Mouse (Mus musculus) embryonic facial prominence, embryonic 14.5 days (tissue): ENCODE measurements around the gene Igf1r. TPM values are rescaled to one million over a fixed set of nuclear protein-coding genes. Genes with fewer than 3 reads are reported as not detected.
A peak's percentile ranks its signal among the peaks of the same experiment; 100 is the strongest.

Source experiments
- ATAC-seq: fragments of 200-750 bp; cut with Nextera tagmentation; 2 replicates; pipeline ENCODE4 v1.8.0; 2017; ENCODE audit warnings: low read depth, moderate number of reproducible peaks, moderate TSS enrichment
- DNase-seq: peaks from one replicate; pipeline ENCODE4 v3.0.0-alpha.2; 2015; ENCODE audit warnings: low spot score
- H3K27ac ChIP-seq: fragments of 300-500 bp; sonication (generic); replicated peaks from 2 replicates; pipeline ENCODE4 v1.5.1; 2014; ENCODE audit warnings: low read depth, mild to moderate bottlenecking, low read length, moderate library complexity
- H3K27me3 ChIP-seq: fragments of 300-500 bp; sonication (generic); replicated peaks from 2 replicates; pipeline ENCODE4 v1.6.1; 2014; ENCODE audit warnings: low read length; ENCODE audit not compliant: control insufficient read depth, insufficient read depth
- H3K36me3 ChIP-seq: fragments of 300-500 bp; sonication (generic); 2 replicates; pipeline ENCODE4 v1.6.1; 2014; ENCODE audit warnings: low read length, mixed read lengths; ENCODE audit not compliant: control insufficient read depth, insufficient read depth
- H3K4me1 ChIP-seq: fragments of 300-500 bp; sonication (generic); 2 replicates; pipeline ENCODE4 v1.6.1; 2014; ENCODE audit warnings: antibody characterized with exemption, low read length; ENCODE audit not compliant: control insufficient read depth, insufficient read depth
- H3K4me2 ChIP-seq: fragments of 300-500 bp; sonication (generic); 2 replicates; pipeline ENCODE4 v1.6.1; 2014; ENCODE audit warnings: low read depth, mild to moderate bottlenecking, low read length, moderate library complexity, mixed read lengths
- H3K4me3 ChIP-seq: fragments of 300-500 bp; sonication (generic); 2 replicates; pipeline ENCODE4 v1.5.1; 2014; ENCODE audit warnings: low read depth, mild to moderate bottlenecking, low read length
- H3K9ac ChIP-seq: fragments of 300-500 bp; sonication (generic); 2 replicates; pipeline ENCODE4 v1.6.1; 2014; ENCODE audit warnings: low read depth, mild to moderate bottlenecking, low read length, moderate library complexity, mixed read lengths
- H3K9me3 ChIP-seq: fragments of 300-500 bp; sonication (generic); 2 replicates; pipeline ENCODE4 v1.6.1; 2016; ENCODE audit warnings: low read length; ENCODE audit not compliant: control insufficient read depth
- WGBS: fragments of 180-500 bp; shearing (Covaris S2); extraction: QIAGEN DNeasy Blood & Tissue Kit; methylation state at CpG from one replicate; pipeline ENCODE4 v1.1.7; 2014; 5-methylcytosine and 5-hydroxymethylcytosine counted together
- polyA plus RNA-seq: library from polyadenylated mRNA; unstranded; fragments of >200 nt; fragmentation: Nextera tagmentation; extraction: Ambion mirVana; gene quantifications from 2 replicates; pipeline ENCODE4 v1.2.1, GENCODE M21; 2014

Igf1r gene
- polyA plus RNA-seq, 1 experiment from 2014 or later: 16.8 TPM

DNA sequence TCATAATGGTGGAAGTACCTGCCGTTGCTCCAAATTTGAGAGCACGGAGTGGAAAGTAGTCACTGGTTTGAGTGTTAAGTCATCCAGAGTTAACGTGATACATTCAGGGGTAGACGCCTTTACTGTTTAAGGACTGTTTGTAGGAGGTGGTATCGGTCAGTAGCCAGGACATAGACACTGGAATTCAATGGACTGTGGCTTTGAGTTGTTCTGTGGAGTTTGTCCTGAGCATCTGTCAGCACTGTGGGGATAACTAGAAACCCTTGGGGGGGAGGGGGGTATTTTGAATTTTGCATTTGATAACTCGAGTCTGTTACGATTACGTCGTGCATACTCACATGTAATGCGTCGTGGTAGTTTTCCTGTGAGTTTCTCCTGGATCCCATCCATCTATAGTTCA, 119.1 kb downstream of the Igf1r start:
- ATAC-seq (no peak), DNase-seq (no peak)
- H3K27me3 ChIP-seq: no peaks in the 10 kb centered on the region
- no peak overlapping the region for H3K9ac ChIP-seq
- no peak overlapping the region for H3K27ac ChIP-seq
- no peaks in the 10 kb centered on the region for H3K9me3 ChIP-seq
- WGBS: 85% methylated on average over 11 of the region's 11 CpGs
- H3K4me3 ChIP-seq: no peak overlapping the region
- no peak overlapping the region for H3K4me2 ChIP-seq
- peaks cover 50% of the 10 kb centered on the region for H3K4me1 ChIP-seq
- H3K36me3 ChIP-seq: no peaks in the 10 kb centered on the region

DNA sequence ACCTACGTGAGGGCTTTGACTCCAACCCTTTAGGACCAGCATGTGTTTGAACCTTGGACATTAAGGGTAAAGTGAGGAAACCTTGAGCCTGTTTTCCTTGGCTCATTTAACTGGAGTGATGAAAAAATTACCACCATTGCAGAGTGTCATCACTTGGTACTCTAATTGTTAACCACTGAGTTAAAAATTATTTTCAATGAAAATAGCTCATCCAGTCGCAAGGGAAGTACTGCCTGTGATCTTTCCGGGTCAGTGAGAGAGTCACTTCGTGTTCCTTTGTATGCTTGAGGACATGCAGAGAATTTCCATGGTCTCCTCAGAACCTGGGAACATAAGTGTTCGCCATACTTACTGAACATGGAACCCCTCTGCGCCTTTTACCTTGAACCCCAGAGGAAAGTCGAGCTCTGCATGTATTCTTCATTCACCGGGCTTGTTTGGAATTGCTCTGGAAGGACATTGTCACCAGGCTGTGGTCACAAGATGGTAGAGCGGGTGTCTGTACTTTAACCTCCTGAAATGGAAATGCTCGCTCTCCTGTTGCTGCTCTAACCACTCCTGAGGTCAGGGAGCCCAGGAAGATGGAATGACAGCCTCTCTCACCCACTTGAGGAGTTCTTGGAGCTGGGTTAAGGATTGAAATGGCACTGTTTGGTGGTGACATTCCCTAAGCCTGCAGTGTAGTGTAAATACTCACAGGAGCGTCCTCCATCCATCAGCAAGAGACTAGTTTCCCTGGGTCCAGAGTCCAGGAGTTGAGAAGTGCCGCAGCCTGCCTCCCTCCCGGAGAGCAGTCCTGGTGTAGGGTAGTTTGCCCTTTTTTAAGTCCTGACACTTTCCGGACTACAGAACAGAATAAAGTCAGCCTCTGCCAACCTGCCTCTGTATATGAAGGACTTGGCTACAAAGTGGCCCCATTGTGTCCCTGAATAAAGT, 120.2 kb downstream of the Igf1r start:
- peak overlapping the region; percentile 33; the same call in 1 of the 2 replicates for H3K27ac ChIP-seq
- no peak overlapping the region; the same call in 1 of the 2 replicates for H3K9ac ChIP-seq
- H3K4me1 ChIP-seq: peaks cover 50% of the 10 kb centered on the region
- peak overlapping the region; percentile 21 for H3K4me2 ChIP-seq
- ATAC-seq: no peak
- no peak overlapping the region for H3K4me3 ChIP-seq
- H3K9me3 ChIP-seq: no peaks in the 10 kb centered on the region
- no peak for DNase-seq
- WGBS: 68% methylated on average over 14 of the region's 14 CpGs
- no peaks in the 10 kb centered on the region for H3K27me3 ChIP-seq
- H3K36me3 ChIP-seq: no peaks in the 10 kb centered on the region

DNA sequence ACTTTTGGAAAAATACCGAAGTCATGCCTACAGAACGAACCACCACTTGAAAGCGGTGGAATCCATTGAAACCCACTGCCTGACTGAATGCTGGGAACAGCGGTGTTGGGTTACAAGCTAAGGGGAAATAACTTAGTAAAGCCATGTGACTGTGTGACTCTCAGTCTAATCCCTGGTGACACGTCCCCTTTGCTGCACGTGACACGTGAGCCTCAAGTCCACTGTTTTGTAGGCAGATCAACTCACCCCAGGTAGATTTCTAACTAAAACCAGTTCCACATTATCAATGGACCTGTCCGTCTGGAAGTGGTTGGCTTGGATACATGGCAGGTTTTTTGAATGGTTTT, 120.8 kb downstream of the Igf1r start:
- WGBS: 8% methylated on average over 8 of the region's 8 CpGs
- no peaks in the 10 kb centered on the region for H3K9me3 ChIP-seq
- DNase-seq (peak; percentile 90), ATAC-seq (peak; percentile 89)
- H3K27ac ChIP-seq: no peak overlapping the region
- peak overlapping the region; percentile 21; the same call in 1 of the 2 replicates for H3K4me2 ChIP-seq
- H3K27me3 ChIP-seq: no peaks in the 10 kb centered on the region
- H3K36me3 ChIP-seq: no peaks in the 10 kb centered on the region
- H3K4me3 ChIP-seq: no peak overlapping the region
- no peak overlapping the region; the same call in 1 of the 2 replicates for H3K9ac ChIP-seq
- peaks cover 50% of the 10 kb centered on the region for H3K4me1 ChIP-seq

DNA sequence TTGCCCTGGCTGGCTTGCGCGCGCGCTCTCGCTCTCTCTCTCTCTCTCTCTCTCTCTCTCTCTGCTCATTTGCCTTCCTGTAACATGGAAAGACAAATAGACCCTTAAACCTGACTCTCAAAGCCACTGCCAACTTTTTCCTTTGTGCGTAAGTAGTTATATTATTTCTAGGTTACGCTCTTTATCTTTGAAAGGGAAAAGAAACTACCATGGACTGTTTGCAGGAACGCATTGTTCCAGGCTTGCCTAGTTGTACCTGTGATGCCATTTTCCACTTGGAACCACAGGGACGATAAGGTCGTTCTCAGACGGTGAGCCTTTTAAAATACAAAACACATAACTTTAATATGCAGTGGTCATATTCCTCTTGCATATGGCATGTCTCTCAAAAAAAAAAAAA, 122.1 kb downstream of the Igf1r start:
- Histone ChIP-seq H3K27me3 (no peaks in the 10 kb centered on the region), H3K4me3 (no peak overlapping the region), H3K9me3 (no peaks in the 10 kb centered on the region), H3K4me1 (peaks cover 41% of the 10 kb centered on the region), H3K36me3 (no peaks in the 10 kb centered on the region), H3K27ac (no peak overlapping the region), H3K4me2 (no peak overlapping the region), H3K9ac (no peak overlapping the region)
- ATAC-seq (no peak), DNase-seq (no peak)
- 87% methylated on average over 11 of the region's 11 CpGs for WGBS

DNA sequence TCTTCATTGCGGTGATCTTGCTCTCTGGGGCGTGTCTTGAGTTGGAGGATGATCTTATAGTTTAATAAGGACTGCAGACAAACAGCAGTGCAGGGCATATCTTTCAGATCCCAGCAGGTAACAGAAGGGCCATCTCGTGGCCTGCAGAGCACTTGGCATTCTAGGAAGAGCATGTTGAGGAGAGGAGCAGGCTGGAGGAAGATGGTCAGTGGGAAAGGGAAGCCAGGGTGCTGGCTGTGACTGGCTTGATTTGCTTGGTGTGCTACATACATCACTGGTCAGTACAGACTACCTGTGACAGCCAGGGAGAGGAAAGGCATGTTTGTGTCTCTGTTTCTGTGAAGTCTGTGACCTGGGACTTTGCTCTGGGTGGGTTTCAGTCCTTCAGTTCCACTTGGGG, 122.8 kb downstream of the Igf1r start:
- H3K27me3 ChIP-seq: no peaks in the 10 kb centered on the region
- no peak overlapping the region for H3K4me2 ChIP-seq
- no peaks in the 10 kb centered on the region for H3K36me3 ChIP-seq
- no peaks in the 10 kb centered on the region for H3K9me3 ChIP-seq
- H3K9ac ChIP-seq: no peak overlapping the region
- H3K4me3 ChIP-seq: no peak overlapping the region
- DNase-seq (no peak), ATAC-seq (no peak)
- 76% methylated on average over 3 of the region's 3 CpGs for WGBS
- H3K27ac ChIP-seq: no peak overlapping the region
- H3K4me1 ChIP-seq: peaks cover 34% of the 10 kb centered on the region

DNA sequence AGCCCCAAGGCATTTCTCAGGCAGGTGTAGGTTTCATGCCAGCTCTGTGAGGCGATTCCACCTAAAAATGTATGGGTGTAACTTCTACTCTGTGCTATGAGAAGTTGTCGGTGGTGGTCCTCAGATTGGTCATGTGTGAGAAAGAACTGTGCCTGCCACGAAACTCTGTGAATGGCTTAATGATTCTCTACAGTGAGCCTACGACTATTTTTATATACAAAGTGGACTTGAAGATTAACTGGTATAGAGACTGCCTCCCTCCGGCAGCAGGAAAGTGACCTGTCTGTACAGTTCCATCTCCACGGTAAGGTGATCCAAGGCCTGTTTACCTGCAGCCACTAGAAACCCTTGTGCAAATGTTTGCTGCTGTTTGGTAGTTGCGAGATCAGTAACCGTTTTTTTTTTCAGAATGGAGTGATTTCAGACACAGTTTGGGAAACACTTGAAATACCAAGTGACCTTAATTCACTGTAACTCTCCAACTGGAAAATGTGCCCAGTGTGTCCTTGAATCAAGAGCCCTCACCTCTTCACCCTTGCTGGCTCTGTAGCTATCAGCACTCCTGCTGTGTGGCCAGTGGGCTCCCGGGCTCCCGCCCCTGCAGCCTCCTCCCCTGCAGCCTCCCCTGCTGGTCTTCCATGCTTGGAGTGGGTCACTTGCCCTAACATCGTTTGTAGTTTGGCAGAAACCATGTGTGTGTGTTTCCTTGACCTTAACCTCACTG, 127.7 kb downstream of the Igf1r start:
- H3K4me3 ChIP-seq: no peak overlapping the region
- H3K4me1 ChIP-seq: peaks cover 23% of the 10 kb centered on the region
- H3K9me3 ChIP-seq: no peaks in the 10 kb centered on the region
- WGBS: 62% methylated on average over 11 of the region's 11 CpGs
- H3K9ac ChIP-seq: no peak overlapping the region
- H3K4me2 ChIP-seq: no peak overlapping the region
- H3K27me3 ChIP-seq: no peaks in the 10 kb centered on the region
- ATAC-seq (no peak), DNase-seq (no peak)
- no peaks in the 10 kb centered on the region for H3K36me3 ChIP-seq
- H3K27ac ChIP-seq: no peak overlapping the region

DNA sequence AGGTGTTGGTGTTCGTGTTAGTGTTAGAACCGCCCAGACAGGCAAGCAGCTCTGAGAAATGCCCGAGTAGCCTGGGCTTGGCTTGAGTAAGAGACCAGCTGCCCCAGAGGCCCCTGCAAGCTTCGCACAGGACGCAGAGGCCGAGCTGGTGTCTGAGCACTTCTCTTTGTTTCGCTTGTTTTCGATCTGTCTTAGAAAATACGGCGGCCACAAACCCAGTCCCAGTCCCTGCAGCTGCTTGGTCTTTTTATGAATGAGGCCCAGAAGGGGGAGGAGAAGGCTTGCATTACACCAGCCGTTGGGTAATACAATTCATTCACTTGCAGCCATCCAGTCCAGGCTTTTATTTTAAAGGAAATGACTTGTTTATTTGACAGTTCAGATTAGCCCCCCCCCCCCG, 132.7 kb downstream of the Igf1r start:
- 2% methylated on average over 12 of the region's 12 CpGs for WGBS
- H3K9ac ChIP-seq: peak overlapping the region; percentile 54
- ATAC-seq (peak; percentile 91), DNase-seq (peak; percentile 94)
- peak overlapping the region; percentile 86 for H3K27ac ChIP-seq
- no peaks in the 10 kb centered on the region for H3K27me3 ChIP-seq
- H3K4me3 ChIP-seq: 0 out of 2 replicates have a peak overlapping the region, but pooled peaks have one; percentile 10
- H3K4me2 ChIP-seq: peak overlapping the region; percentile 45
- H3K4me1 ChIP-seq: peaks cover 40% of the 10 kb centered on the region
- no peaks in the 10 kb centered on the region for H3K36me3 ChIP-seq
- no peaks in the 10 kb centered on the region for H3K9me3 ChIP-seq

DNA sequence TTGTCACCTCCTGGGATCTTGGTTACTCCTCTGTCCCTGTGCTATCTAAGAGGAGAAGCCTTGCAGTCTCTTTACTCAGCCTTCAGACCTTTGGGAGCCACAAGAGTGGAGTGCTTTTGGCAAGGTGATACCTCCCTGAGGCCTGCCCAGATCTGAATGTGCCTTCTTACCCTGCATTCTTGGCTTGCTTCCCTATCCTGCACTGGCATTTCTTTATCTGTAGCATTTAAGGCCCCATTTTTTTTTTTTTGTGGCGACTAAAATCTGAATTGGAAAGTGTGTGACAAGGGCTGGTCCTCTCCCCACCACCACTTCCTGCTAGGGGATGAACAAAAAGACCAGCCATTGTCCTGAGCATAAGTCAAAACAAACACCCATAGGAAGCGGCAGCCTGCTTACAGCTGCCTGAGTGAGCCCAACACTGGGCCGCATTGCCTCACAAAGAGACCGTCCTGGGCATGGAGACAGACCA, 133.3 kb downstream of the Igf1r start:
- peak; percentile 69 for ATAC-seq
- Histone ChIP-seq H3K36me3 (no peaks in the 10 kb centered on the region), H3K4me3 (no peak overlapping the region), H3K4me2 (peak overlapping the region; percentile 45), H3K4me1 (peaks cover 40% of the 10 kb centered on the region), H3K9me3 (no peaks in the 10 kb centered on the region), H3K27me3 (no peaks in the 10 kb centered on the region), H3K9ac (no peak overlapping the region), H3K27ac (peak overlapping the region; percentile 86)
- peak; percentile 78 for DNase-seq
- 36% methylated on average over 4 of the region's 4 CpGs for WGBS
